Mouse (Mus musculus) lung, embryonic 14.5 days (tissue): ENCODE measurements around the gene Sel1l3. TPM values are rescaled to one million over a fixed set of nuclear protein-coding genes. Genes with fewer than 3 reads are reported as not detected.

Experiments
- ATAC-seq: fragments of 200-750 bp; cut with Nextera tagmentation; 2 replicates; pipeline ENCODE4 v1.8.0; 2017; ENCODE audit warnings: mild to moderate bottlenecking, moderate TSS enrichment, moderate library complexity; ENCODE audit not compliant: insufficient read depth
- DNase-seq: peaks from one replicate; pipeline ENCODE4 v3.0.0-alpha.2; 2015
- H3K27ac ChIP-seq: fragments of 300-500 bp; sonication (generic); 2 replicates; pipeline ENCODE4 v1.5.1; 2014; ENCODE audit warnings: low read depth, mild to moderate bottlenecking, moderate library complexity
- H3K27me3 ChIP-seq: fragments of 300-500 bp; sonication (generic); 2 replicates; pipeline ENCODE4 v1.6.1; 2014; ENCODE audit warnings: low read length, control low read depth; ENCODE audit not compliant: insufficient read depth
- H3K36me3 ChIP-seq: fragments of 300-500 bp; sonication (generic); 2 replicates; pipeline ENCODE4 v1.6.1; 2014; ENCODE audit warnings: control low read depth; ENCODE audit not compliant: insufficient read depth
- H3K4me1 ChIP-seq: fragments of 300-500 bp; sonication (generic); 2 replicates; pipeline ENCODE4 v1.6.1; 2014; ENCODE audit warnings: antibody characterized with exemption, control low read depth; ENCODE audit not compliant: insufficient read depth
- H3K4me2 ChIP-seq: fragments of 300-500 bp; sonication (generic); 2 replicates; pipeline ENCODE4 v1.6.1; 2014; ENCODE audit warnings: mild to moderate bottlenecking
- H3K4me3 ChIP-seq: fragments of 300-500 bp; sonication (generic); 2 replicates; pipeline ENCODE4 v1.5.1; 2014; ENCODE audit warnings: low read depth, low read length
- H3K9ac ChIP-seq: fragments of 300-500 bp; sonication (generic); 2 replicates; pipeline ENCODE4 v1.6.1; 2014
- H3K9me3 ChIP-seq: fragments of 300-500 bp; sonication (generic); 2 replicates; pipeline ENCODE4 v1.6.1; 2016; ENCODE audit warnings: low read depth, low read length, control low read depth
- CTCF ChIP-seq: IDR thresholded peaks from 2 replicates; pipeline ENCODE4 v1.5.1; 2016; ENCODE audit warnings: antibody characterized with exemption, low read depth
- WGBS: fragments of 180-500 bp; shearing (Covaris S2); extraction: QIAGEN DNeasy Blood & Tissue Kit; methylation state at CpG from one replicate; pipeline ENCODE4 v1.1.7; 2014; 5-methylcytosine and 5-hydroxymethylcytosine counted together
- polyA plus RNA-seq: library from polyadenylated mRNA; unstranded; fragments of >200 nt; fragmentation: Nextera tagmentation; extraction: Ambion mirVana; gene quantifications from 2 replicates; pipeline ENCODE4 v1.2.1, GENCODE M21; 2014

Gene Sel1l3
- polyA plus RNA-seq, 1 experiment from 2014 or later, result 6.8 TPM

GRCm38 (mm10) chr5:53193092-53194030 is 20.4 kb downstream of the Sel1l3 start:
- Histone ChIP-seq H3K4me3 (no peak overlapping the region), H3K4me2 (no peak overlapping the region), H3K27me3 (no peaks in the 10 kb centered on the region), H3K36me3 (no peaks in the 10 kb centered on the region), H3K27ac (no peak overlapping the region), H3K9ac (no peak overlapping the region), H3K9me3 (no peaks in the 10 kb centered on the region), H3K4me1 (no peaks in the 10 kb centered on the region)
- TF ChIP-seq CTCF, result no peak
- no peak for DNase-seq
- 79% methylated on average over 13 of the region's 13 CpGs for WGBS
- no peak for ATAC-seq

DNA sequence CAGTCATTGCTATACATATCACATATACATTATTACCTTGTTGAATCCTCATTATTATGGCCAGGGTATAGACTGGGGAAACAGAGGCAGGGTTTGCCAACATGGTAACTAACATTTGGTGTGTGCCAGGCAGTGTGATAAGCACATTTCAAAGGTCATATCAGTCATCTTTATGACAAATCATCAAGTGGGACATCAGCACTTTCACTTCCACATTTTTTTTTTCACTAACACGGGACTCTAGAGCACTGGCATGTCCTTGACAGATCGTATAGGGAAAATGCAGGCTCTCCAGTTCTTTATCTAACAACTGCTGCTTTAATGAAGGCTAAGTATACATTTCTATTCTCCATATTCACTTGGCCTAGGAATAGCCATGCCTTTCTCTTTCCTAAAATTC is 25.1 kb downstream of the Sel1l3 start:
- H3K27me3 ChIP-seq, result no peaks in the 10 kb centered on the region
- no peaks in the 10 kb centered on the region for H3K9me3 ChIP-seq
- no peaks in the 10 kb centered on the region for H3K36me3 ChIP-seq
- DNase-seq (no peak), ATAC-seq (no peak)
- H3K4me1 ChIP-seq, result no peaks in the 10 kb centered on the region
- H3K4me2 ChIP-seq, result no peak overlapping the region
- H3K4me3 ChIP-seq, result no peak overlapping the region
- H3K9ac ChIP-seq, result no peak overlapping the region
- no peak for TF ChIP-seq CTCF
- no peak overlapping the region for H3K27ac ChIP-seq
- 47% methylated on average over 2 of the region's 2 CpGs for WGBS

- H3K4me1 ChIP-seq, result no peaks in the 10 kb centered on the region
- H3K27ac ChIP-seq, result no peak overlapping the region
- H3K4me3 ChIP-seq, result no peak overlapping the region
- H3K36me3 ChIP-seq, result no peaks in the 10 kb centered on the region
- H3K9me3 ChIP-seq, result no peaks in the 10 kb centered on the region
- TF ChIP-seq CTCF, result no peak
- DNase-seq, result no peak
- H3K4me2 ChIP-seq, result no peak overlapping the region
- 35% methylated on average over 10 of the region's 10 CpGs for WGBS
- ATAC-seq, result no peak
- no peaks in the 10 kb centered on the region for H3K27me3 ChIP-seq
- no peak overlapping the region for H3K9ac ChIP-seq
Observed at GRCm38 (mm10) chr5:53187245-53187644, 26.5 kb downstream of the Sel1l3 start.

DNA sequence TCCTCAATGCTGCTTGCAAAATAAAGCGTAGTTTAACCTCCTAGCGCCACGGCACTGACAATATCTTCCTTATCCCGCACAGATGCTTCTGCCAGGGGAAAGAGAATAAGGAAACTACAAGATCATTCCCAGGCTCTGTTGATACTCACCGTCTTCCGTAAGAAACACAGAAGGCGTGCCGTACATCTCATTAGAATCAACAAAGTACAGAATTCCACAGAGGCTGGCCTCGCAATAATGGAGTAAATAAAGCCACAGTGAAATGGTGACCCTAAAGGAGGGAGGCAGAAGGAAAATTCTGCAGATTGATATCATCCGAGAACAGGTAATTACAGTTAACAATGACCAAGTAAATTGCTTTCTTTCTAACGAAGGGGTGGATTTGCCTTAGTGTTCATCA is 27.9 kb downstream of the Sel1l3 start:
- no peak overlapping the region for H3K4me2 ChIP-seq
- H3K9ac ChIP-seq, result no peak overlapping the region
- H3K4me3 ChIP-seq, result no peak overlapping the region
- no peaks in the 10 kb centered on the region for H3K4me1 ChIP-seq
- TF ChIP-seq CTCF, result no peak
- no peak for DNase-seq
- 82% methylated on average over 11 of the region's 11 CpGs for WGBS
- H3K27ac ChIP-seq, result no peak overlapping the region
- no peaks in the 10 kb centered on the region for H3K9me3 ChIP-seq
- H3K27me3 ChIP-seq, result no peaks in the 10 kb centered on the region
- ATAC-seq, result no peak
- H3K36me3 ChIP-seq, result no peaks in the 10 kb centered on the region

DNA sequence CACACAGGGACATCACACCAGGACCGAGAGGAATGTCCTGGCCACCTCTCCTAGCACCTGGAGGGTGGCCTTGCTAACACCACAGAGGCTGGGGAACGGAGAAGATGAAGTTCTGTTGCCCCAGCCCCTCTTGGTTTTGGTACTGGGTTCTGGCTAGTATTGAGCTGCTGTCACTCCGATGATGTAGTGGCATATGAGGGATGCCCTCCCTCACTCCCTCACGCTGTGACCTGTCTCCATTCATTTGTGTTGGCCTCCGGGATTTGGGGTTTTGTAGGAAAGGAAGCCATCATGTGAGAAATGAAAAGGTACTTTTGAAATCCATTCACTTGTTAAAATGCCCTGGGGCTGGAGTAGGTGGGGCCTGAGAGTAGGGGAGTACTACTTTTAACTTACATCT is 33.8 kb downstream of the Sel1l3 start:
- Histone ChIP-seq H3K27ac (no peak overlapping the region), H3K4me1 (no peaks in the 10 kb centered on the region), H3K9me3 (no peaks in the 10 kb centered on the region), H3K36me3 (no peaks in the 10 kb centered on the region), H3K9ac (no peak overlapping the region), H3K4me3 (no peak overlapping the region), H3K4me2 (no peak overlapping the region), H3K27me3 (no peaks in the 10 kb centered on the region)
- DNase-seq (no peak), ATAC-seq (no peak)
- TF ChIP-seq CTCF, result no peak
- 79% methylated on average over 5 of the region's 5 CpGs for WGBS

DNA sequence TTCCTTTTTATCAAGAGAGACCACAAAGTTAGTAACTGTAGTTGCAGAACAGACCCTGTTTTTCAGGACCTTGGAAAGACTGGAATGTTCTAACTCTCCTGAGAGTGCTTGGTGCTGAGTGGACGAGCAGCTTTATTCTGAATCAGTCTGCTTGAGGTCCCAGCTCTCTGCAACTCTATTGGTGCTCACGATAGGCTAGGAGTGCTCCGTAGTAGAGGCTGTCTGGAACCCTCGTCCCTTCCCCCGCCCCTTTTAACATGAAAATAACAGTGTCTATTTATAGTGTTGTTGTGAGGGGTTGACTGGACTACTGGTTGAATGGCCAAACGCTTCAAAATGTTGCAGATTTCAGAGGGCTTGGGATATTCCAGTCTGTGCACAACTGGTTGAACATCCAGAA is 37.0 kb downstream of the Sel1l3 start:
- H3K4me3 ChIP-seq, result no peak overlapping the region
- no peaks in the 10 kb centered on the region for H3K9me3 ChIP-seq
- DNase-seq (no peak), ATAC-seq (no peak)
- H3K27ac ChIP-seq, result no peak overlapping the region
- H3K4me1 ChIP-seq, result no peaks in the 10 kb centered on the region
- no peaks in the 10 kb centered on the region for H3K36me3 ChIP-seq
- no peak for TF ChIP-seq CTCF
- no peak overlapping the region for H3K9ac ChIP-seq
- no peak overlapping the region for H3K4me2 ChIP-seq
- 47% methylated on average over 6 of the region's 6 CpGs for WGBS
- H3K27me3 ChIP-seq, result no peaks in the 10 kb centered on the region

- Histone ChIP-seq H3K9me3 (no peaks in the 10 kb centered on the region), H3K36me3 (no peaks in the 10 kb centered on the region), H3K27ac (no peak overlapping the region), H3K4me2 (no peak overlapping the region), H3K4me3 (no peak overlapping the region), H3K9ac (no peak overlapping the region), H3K4me1 (no peaks in the 10 kb centered on the region), H3K27me3 (no peaks in the 10 kb centered on the region)
- DNase-seq (no peak), ATAC-seq (no peak)
- 57% methylated on average over 2 of the region's 4 CpGs for WGBS
- TF ChIP-seq CTCF, result no peak
Observed at GRCm38 (mm10) chr5:53176075-53176474, 37.7 kb downstream of the Sel1l3 start.
